Mouse (Mus musculus): Measurements from ENCODE around the gene Pgrmc1.

DNA sequence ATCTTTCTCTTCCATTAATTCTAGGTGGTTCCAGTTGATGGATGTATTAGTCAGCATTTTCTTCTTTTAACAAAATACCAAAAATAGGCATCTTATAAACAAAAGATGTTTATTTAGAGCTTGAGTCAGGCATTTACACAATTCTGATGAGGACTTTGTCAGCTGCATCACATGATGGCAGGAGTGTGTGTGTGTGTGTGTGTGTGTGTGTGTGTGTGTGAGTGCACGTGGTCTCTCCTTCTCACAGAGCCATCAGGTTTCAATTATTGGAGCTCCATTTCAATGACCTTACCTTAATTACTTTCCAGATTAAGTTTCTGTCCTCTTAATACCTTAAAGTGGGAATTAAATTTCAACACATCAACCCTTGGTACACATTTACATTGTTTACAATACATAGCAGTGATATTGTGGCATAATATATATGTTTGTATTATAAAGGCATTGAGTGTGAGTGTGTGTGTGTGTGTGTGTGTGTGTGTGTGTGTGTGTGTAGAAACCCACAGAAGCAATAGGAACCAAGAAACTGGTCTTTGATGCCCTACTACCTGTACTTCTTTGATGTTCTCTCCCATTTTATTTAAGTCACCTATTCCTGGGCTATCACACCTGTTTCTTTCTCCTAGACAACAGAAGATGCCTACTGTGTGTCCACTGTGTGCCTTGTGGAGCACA lies 11.2 kb upstream of the Pgrmc1 start:
- TF ChIP-seq EP300 (IDR thresholded peaks at IDR 0.05; ENCODE audit: low read depth) (no peak), CTCF (IDR thresholded peaks at IDR 0.05; ENCODE audit: low read depth) (no peak)
